Mouse (Mus musculus) gonadal fat pad, adult 2 months (tissue): ENCODE data around the gene Nlgn2. TPM values are rescaled to one million over a fixed set of nuclear protein-coding genes. Genes with fewer than 3 reads are reported as not detected.
"Not testable (repeated sequence)": the region's sequence is repeated elsewhere in the genome, so short reads cannot be mapped to it uniquely, and the experiment has no call there.

ENCODE experiments used
- DNase-seq: peaks from one replicate; pipeline ENCODE4 v3.0.0-alpha.2; 2012; ENCODE audit warnings: low read depth
- polyA plus RNA-seq: library from polyadenylated mRNA; depleted of rRNA; stranded (reverse); fragments of >200 nt; gene quantifications from 2 replicates; pipeline ENCODE4 v1.2.3, GENCODE M21; 2012

Gene Nlgn2
- polyA plus RNA-seq, 1 experiment: 19.0 TPM

GRCm38 (mm10) chr11:69864138-69864860 lies 26.7 kb upstream of the Nlgn2 start:
- DNase-seq: no peak

GRCm38 (mm10) chr11:69863729-69864128 lies 26.1 kb upstream of the Nlgn2 start:
- DNase-seq: not testable (repeated sequence)

GRCm38 (mm10) chr11:69858113-69858998 lies 20.8 kb upstream of the Nlgn2 start, which contains the start of gene Tnk1:
Gene Tnk1, minus strand, starts transcription at chr11:69858730.
- peak; percentile 64 for DNase-seq

- DNase-seq: no peak
These were observed 17.8 kb upstream of the Nlgn2 start for GRCm38 (mm10) chr11:69855347-69855746.

- DNase-seq: no peak
These were observed 17.1 kb upstream of the Nlgn2 start for GRCm38 (mm10) chr11:69854680-69855079.

DNA sequence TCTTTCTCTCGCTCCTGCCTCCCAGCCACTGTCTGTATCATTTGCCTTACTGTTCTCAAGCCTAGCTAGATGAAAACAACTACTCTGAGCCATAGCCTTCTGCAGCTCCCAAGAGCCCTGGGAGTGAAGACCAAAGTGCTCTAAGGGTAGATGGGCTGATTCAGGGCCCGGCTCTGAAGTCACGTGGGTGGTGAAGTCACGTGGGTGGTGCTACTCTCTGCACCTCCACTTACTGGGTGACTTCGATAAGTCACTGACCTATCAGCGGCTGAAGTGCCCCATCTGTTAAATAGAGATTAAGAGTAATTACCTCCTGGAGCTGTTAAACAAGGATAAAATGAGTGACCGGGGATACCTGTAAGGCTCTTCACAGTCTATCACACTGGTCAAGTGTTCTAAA lies 16.4 kb upstream of the Nlgn2 start:
- no peak for DNase-seq

DNA sequence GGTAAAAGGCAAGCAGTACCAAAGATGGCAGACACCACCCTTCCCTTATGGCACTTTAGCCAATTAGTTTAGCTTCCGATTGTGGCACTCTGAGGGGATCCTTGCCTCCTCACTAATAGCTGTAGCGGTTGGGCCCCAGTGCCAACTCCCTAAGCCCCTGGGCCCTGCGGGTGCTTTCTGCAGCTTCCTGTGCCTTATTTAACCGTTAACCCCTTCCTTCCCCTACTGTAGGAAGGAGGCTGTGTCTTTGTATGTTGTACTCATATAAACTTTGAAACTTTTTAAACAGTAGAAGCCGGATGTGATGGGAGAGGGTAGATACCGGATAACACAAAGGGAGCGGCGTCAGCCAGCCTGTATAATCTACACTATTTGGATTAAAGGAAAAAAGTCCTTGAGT lies 13.2 kb upstream of the Nlgn2 start:
- no peak for DNase-seq

GRCm38 (mm10) chr11:69849884-69850283 lies 12.3 kb upstream of the Nlgn2 start:
- DNase-seq: no peak

DNA sequence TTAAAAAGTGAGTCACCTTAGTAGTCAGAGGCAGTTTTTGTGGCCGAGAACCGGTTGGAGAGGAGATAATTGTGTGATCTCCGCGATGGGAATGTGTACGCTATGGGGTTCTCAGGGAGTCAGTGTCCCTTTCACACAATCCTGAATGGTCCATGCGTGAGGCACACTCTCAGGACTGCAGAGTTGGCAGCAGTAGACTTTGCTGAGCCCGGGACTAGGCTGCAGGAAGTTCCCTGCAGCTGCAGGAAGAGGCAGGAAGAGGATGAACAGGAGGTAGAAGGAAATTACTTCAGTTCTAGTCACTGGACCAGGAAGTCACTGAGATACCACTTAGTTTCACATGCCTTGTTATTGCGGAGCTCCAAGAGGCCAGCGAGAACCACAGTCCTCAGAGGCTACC lies 11.5 kb upstream of the Nlgn2 start:
- DNase-seq: no peak

- no peak for DNase-seq
These were observed 10.4 kb upstream of the Nlgn2 start for GRCm38 (mm10) chr11:69848021-69848420.

GRCm38 (mm10) chr11:69846738-69847688 lies 9.4 kb upstream of the Nlgn2 start:
- DNase-seq: no peak

DNA sequence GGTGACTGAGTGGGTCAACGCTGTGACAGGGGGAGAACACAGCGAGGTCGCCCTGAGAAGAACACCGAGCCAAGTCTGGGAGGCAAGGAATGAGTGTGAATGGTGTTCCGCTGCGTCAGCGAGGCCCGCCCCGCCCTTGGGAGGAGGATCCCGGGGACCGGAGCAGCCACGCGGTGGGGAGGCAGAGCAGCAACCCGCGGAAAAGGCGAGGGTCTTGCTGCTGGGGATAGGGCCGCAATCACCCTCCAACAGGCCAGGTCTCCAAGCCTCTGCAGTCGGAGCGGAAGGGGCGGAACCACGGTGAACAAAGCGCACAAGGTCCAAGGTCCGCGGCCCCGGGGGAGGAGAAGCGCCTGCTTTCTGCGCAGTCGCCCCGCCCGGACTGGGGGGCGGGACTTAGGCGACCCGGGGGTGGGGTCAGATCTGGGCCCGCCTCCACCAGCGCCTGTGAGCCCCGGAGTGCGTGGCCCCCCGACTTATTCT lies 8.7 kb upstream of the Nlgn2 start, which contains the start of gene Plscr3:
TSS of gene Plscr3 (plus strand) at position 179 of the 483 bp plus-strand sequence.
- DNase-seq: peak; percentile 24

- no peak for DNase-seq
These were observed 1.1 kb upstream of the Nlgn2 start for GRCm38 (mm10) chr11:69838714-69839104.

DNA sequence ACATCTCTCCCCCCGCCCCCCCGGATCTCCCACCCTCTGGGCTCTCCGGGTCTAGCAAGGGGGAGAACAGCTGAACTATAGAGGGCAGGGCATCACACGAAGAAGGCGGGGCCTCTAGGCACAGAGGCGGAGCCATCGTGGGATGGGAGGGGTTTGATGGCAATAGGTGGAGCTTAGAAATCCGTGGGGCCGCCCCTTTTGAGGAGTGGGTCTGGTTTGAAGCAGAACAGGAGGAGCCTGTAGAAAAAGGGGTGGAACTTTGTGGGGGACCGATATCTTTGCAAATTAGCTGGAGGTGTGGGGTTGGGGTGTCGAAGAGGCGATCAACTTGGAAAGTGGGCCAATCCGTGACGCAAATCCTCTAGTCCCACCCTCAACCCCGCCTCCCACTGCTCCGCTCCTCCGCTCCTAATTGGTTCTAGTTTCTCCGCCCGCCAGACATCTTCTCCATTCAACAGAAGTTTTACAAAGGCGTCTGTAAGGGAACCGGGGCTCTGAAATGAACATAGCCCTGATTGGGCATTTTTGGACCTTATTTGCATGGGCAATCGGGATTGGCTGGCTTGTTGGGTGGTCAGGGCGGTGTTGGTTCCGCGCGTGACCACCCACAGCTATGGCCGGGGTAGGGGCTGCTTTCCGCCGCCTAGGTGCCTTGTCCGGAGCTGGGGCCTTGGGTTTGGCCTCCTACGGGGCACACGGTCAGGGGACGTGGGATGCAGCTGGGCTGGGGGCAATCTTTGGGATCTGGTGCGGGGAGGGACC lies 549 bp upstream of the Nlgn2 start, which contains the start of gene Tmem256:
TSS of gene Tmem256 (plus strand) at position 563 of the 762 bp plus-strand sequence.
- peak; percentile 88 for DNase-seq

DNA sequence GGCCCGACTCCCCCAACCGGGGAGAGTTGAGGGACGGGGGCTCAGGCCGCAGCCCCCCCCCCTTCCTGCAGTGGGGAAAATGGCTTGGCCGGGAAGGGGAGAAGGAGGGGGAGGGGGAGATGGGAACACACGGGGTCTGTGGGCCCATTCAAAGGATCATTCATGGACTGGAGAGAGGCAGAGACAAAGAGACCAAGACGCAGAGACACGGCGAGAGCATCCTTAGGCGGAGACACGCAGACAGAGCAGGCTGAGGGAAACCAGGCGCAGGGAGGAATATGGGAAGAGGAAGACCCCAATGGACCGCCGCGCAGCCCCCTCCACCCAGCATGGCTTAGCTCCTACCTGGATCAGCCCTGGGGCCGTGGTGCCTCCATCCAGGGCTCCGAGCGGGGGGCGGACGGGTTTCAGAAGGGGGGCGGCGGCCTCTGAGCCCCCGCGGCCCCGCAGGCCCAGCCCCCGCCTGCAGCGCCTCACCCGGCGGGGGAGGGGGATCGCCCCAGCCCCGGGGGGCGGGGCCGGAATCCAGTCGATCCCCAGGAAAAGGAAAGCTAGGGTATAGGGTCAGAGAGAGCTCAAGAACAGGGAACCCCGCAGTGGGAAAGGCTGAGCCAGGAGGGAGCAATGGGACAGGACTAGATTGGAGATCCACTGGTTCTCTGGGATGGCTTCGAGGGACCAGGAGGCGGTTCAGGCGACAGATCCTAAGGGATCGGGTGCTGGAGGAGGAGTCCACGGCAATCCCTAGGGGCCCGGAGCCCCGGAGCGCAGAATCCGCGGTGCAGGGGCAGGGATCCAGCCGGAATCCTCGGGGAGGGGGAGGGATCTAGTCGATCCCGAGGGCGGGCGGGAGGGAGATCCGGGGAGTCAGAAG lies 644 bp downstream of the Nlgn2 start:
- DNase-seq: no peak

DNA sequence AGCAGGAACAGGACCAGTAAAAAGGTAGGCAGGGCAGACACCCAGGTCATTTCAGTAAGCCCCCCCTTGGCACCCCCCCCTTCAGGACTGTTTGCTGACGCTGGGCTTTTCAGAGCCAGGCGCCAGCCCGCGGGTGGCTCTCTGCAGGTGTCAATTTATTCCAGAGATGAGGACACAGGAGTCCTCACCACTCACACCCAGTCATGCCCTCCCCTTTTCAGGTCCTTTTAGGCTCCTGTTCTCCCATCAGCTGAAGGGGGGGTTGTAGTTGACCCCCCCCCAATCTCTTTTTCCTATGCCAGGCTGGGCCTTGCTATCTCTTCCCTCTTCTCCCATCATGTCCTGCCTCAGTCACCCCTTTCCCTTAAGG lies 1.6 kb downstream of the Nlgn2 start:
- no peak for DNase-seq

DNA sequence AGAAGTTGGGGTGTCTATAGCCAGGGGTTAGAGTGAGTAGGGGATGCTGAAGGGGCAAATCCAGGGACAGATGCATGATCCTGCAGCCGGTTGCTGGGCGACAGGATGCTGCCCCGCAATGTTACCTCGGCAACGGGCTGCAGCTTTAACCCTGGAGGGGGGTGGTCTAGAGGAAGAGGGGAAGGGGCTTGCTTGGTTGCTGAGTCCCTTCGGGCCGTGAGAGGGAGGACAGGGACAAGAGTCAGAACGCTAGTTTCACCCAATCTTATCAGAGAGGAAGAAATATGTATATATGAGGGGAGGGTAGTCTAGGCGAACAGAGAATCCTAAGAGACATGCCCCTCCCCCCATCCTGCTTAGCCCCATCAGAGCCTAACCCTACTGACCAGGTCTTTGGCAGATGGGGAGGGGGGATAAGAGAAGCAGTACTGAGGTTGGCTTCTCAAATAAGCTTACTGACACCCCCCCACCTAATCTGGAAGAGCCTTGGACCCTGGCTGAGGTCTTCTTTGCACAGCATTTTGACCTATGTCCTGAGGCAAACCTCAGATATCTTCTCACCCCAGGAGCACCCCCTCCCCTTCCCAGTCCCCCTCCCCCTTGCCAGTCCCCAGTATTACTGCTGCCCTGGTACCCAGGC lies 2.1 kb downstream of the Nlgn2 start:
- DNase-seq: no peak

DNA sequence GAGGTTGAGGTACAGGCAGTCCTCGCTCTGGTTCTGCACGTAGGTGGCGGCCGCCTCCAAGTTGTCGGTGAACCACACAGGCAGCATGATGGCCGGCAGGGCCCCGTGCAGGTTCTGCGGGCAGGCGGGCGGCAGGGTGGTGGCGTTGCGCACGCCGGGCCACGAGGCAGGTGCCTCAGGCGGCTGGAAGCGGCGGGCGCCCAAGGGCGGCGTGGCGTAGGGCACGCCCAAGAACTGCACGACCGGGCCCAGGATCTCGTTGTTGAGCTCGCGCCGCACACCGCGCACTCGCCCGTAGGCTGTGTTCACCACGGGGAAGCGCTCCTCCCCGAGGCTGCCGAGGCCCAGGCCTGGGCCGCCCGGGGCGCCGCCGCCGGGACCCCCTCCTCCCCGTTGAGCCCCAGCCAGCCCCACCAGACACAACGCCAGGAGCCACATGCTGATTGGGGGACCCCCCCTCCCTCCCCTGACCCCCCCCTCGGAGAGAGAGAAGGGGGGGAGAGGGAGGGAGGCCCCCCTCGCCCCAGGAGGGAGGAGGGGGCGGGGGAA lies 3.5 kb downstream of the Nlgn2 start:
- no peak for DNase-seq

- DNase-seq: no peak
These were observed 4.0 kb downstream of the Nlgn2 start for GRCm38 (mm10) chr11:69833554-69833953.
